Mouse (Mus musculus): Measurements from ENCODE around the gene Cuedc1.

- no peak for TF ChIP-seq CTCF (IDR thresholded peaks at IDR 0.05; ENCODE audit: borderline replicate concordance, extremely low read depth, insufficient read depth, insufficient read length)
- TF ChIP-seq POLR2A (IDR thresholded peaks at IDR 0.05; ENCODE audit: borderline replicate concordance, extremely low read depth, insufficient read depth, insufficient read length, poor library complexity, severe bottlenecking), result no peak
Measured at GRCm38 (mm10) chr11:88188635-88189034, 90.8 kb downstream of the Cuedc1 start.

All from brain, embryonic 14.5 days (tissue).